Mouse (Mus musculus) urinary bladder, adult 2 months (tissue): ENCODE measurements at regions not wholly inside any gene's neighbourhood (a gene's known extent, or its start where the extent isn't known, plus 50 kb on each side); places are given as distances from the start of the nearest gene placed in this dataset.

Experiments
- DNase-seq: peaks from one replicate; pipeline ENCODE4 v3.0.0; 2022; ENCODE audit warnings: low spot score

- no peak for DNase-seq
Measured at GRCm38 (mm10) chr7:79201246-79201645, 52.4 kb upstream of the Mfge8 start.

GRCm38 (mm10) chr7:79202336-79202735, 53.5 kb upstream of the Mfge8 start:
- DNase-seq: no peak

GRCm38 (mm10) chr7:79203481-79203880, 54.6 kb upstream of the Mfge8 start:
- no peak for DNase-seq

- peak; percentile 31 for DNase-seq
Measured at GRCm38 (mm10) chr7:79207140-79207539, 58.3 kb upstream of the Mfge8 start.

- no peak for DNase-seq
Measured at GRCm38 (mm10) chr7:79210376-79211215, 61.7 kb upstream of the Mfge8 start.

GRCm38 (mm10) chr7:79211287-79211976, 61.6 kb upstream of the Abhd2 start:
- DNase-seq: peak; percentile 27

- no peak for DNase-seq
Measured at GRCm38 (mm10) chr7:79212231-79212630, 60.8 kb upstream of the Abhd2 start.

- DNase-seq: no peak
Measured at GRCm38 (mm10) chr7:79215001-79215400, 58.0 kb upstream of the Abhd2 start.

GRCm38 (mm10) chr7:79217232-79217631, 55.8 kb upstream of the Abhd2 start:
- no peak for DNase-seq

- no peak for DNase-seq
Measured at GRCm38 (mm10) chr7:79222626-79223335, 50.2 kb upstream of the Abhd2 start.
